Mouse (Mus musculus) layer of hippocampus, postnatal 25 days (tissue): ENCODE results near the gene Slc2a10. TPM values are rescaled to one million over a fixed set of nuclear protein-coding genes. Genes with fewer than 3 reads are reported as not detected.

Experiments
- DNase-seq, 2 experiments: peaks; one replicate each; pipeline ENCODE4 v3.0.0; 2022; ENCODE audit warnings: mixed read lengths in 2 of 2, low spot score in 1 of 2; ENCODE audit errors: extremely low spot score in 1 of 2
- total RNA-seq, 2 experiments: library from RNA; stranded (reverse); gene quantifications; 2 replicates each; pipeline ENCODE4 v1.2.3; 2021

Slc2a10 gene
- total RNA-seq = 1 to 10 TPM; 1.2 to 1.4 TPM

GRCm38 (mm10) chr2:165503259-165504203 lies at the start of gene Slc2a10:
TSS of gene Slc2a10 (plus strand) at chr2:165503787.
- no peak for DNase-seq

GRCm38 (mm10) chr2:165456710-165457109 lies 46.9 kb upstream of the Slc2a10 start:
- DNase-seq = no peak

GRCm38 (mm10) chr2:165458189-165458588 lies 45.4 kb upstream of the Slc2a10 start:
- no peak for DNase-seq

DNA sequence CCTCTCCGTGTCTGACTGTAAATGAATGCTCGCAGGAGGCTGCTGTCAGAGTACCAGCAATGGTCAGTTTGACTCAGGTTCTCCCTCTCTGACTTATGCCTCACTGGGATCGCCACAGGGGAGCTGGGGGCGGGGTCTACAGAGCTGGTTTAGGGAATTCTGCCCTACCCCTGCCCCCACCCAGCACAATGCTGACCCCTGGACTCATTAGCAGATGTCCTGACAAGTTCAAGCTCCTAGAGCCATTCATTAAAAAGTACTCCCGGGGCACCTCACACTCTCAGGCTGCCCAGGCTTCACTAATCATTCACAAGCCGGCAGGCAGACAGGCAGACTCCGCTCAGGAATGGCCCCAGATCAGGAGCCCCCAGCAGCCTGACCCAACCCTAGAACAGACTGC lies 43.9 kb upstream of the Slc2a10 start:
- no peak for DNase-seq

GRCm38 (mm10) chr2:165467824-165468452 lies 35.6 kb upstream of the Slc2a10 start:
- no peak for DNase-seq

DNA sequence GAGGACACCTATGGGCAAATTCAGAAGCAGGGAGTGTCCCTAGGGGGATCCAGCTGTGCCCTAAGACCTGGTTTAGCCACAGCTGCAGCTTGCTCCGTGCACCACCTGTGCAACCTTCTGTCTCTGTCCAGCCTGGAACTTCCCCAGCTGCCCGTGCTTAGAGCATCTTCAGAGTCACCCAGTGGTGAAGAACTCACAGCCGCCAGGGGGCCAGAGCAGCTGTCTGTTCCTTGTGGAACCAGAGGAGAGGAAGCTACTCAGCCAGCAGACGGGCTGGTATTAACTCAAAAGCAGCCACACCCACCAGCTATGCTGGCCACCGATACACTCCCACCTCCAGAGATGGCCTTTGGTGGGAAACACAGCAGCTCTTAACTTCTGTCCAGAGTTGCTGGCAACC lies 33.4 kb upstream of the Slc2a10 start:
- no peak for DNase-seq

DNA sequence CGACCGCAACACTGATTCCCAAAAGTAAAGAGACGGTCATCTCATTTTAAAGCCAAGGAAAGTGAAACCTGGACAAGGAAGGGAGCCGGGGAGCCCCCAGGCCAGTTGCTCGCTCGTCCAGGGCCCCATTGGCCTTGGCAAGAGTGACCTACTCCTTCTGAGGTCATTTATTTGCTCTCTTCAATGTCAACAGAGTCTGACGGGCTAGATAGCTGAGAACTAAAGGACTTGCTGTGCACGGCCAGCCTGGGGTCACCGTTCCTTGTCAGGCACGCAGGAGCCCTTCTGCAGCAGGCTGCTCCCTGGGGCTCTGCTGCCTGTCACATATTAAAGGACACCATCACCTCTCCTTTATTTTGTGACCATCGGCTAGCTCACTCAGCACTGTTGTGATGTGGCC lies 31.6 kb upstream of the Slc2a10 start:
- DNase-seq = no peak

GRCm38 (mm10) chr2:165473003-165473402 lies 30.6 kb upstream of the Slc2a10 start, which contains the start of gene Slc13a3:
TSS of gene Slc13a3 (minus strand) at chr2:165473230.
- peak in 1 of 2 experiments; percentile 15 for DNase-seq

- no peak for DNase-seq
Observed at GRCm38 (mm10) chr2:165475412-165475811, 28.2 kb upstream of the Slc2a10 start.

- no peak for DNase-seq
Observed at GRCm38 (mm10) chr2:165475850-165476249, 27.7 kb upstream of the Slc2a10 start.

DNA sequence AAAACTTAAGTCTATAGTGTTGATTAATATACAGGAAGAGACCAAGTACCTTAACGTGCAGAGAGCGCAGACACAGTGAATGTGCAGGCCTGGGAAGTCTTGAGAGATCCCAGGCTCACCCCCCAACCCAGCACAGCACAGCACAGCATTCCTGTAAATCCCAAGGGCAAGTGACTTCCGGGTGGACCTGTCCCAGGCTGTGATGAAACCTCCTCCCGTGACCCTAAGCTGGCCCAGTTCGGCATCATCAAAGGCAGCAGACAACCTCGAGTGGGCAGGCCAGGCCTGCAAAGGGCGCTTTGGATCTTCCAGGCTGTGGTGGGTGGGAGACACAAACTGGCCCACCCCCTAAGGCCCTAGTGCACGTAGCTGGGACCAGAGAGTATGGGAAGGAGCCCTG lies 21.6 kb upstream of the Slc2a10 start:
- DNase-seq = no peak

DNA sequence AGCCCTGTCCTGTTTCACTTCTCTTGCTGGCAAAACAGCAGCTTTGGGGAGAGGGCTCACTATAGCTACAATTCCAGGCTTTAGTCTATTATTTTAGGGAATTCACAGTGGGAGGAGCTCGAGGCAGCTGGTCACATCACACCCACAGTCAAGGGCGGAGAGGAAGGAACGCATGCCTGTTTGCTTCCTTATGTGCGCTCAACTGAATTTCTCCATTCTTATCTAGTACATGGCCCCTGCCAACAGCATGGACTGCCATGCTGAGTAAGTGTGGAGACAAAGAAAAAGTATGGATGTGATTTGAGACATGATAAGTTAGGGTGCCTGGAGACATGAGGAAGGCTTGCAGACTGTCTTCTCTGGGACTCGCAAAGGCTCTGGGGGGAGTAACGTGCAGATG lies 19.4 kb upstream of the Slc2a10 start:
- DNase-seq = no peak

DNA sequence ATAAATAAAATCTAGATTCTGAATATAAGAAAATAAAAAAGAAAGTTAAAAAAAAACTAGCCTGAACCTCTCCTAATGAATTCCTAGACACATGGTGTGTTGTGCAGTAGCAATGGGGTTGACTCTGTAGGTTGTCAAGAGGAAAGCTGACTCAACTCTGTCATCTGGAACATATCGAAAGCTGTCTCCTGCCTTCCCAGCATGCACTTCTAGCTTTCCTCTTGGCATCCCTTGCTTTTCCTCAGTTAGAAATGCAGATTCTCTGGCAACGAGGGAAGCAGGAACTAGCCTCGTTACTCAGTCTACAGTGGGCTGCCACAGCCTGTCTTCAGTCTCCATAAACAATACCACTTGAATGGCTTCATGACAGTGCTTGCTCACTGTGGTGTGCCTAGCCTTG lies 17.8 kb upstream of the Slc2a10 start:
- DNase-seq = no peak

- no peak for DNase-seq
Observed at GRCm38 (mm10) chr2:165486401-165486800, 17.2 kb upstream of the Slc2a10 start.

GRCm38 (mm10) chr2:165486881-165487535 lies 16.6 kb upstream of the Slc2a10 start:
- peak in 1 of 2 experiments; percentile 60 for DNase-seq

- DNase-seq = peak; percentile 75 to 76
Observed at GRCm38 (mm10) chr2:165492648-165493553, 10.7 kb upstream of the Slc2a10 start, which contains the start of gene Trp53rka. TSS of gene Trp53rka (minus strand) at chr2:165493324.

DNA sequence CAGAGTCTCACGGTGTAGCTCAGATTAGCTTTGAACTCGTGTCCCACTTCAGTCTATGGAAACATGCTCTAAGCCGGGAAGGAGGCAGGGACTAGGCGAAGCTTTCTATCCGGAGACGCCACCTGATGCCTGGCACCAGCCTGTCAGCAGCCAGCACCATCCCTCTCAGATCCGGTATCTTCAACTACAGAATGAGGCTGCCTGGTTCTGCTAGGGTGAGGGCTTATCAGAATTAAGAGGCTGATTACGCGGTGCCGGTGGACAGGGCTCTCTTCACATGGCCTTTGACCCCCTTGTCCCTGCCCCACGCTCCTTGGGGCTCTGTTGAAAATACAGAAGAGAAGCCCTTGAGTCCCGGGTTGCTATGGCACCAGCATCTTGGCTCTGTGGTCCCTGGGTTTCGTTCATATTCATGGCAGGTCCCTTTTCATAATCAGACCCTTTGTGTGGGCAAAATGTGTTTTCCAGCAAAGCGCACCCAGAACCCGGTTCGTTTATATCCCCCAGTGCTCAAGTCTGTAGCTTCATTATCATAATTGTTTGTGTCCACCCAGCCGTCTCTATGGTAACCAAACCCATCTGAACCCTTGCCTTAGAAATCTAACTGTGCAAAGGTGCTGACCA lies 9.9 kb upstream of the Slc2a10 start:
- DNase-seq = peak; percentile 38 to 39

DNA sequence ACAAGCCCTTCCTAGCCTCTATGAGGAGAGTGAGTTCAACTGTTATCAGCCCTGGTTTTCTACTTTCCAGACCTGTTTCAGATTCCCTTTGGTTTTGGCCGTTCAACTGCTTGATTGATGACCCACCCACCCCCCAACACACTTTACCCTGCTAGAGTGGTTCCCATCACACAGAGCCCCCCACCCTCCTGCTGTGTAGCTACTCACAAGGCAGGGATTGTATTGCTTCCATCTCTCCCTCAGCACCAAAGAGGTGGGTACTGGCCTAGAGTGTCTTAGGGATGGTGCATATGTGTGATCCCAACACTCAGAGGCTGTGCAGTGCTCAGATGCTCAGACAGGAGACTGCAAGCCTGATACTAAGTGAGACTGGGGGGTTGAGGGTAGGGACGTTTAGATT lies 9.1 kb upstream of the Slc2a10 start:
- DNase-seq = no peak

DNA sequence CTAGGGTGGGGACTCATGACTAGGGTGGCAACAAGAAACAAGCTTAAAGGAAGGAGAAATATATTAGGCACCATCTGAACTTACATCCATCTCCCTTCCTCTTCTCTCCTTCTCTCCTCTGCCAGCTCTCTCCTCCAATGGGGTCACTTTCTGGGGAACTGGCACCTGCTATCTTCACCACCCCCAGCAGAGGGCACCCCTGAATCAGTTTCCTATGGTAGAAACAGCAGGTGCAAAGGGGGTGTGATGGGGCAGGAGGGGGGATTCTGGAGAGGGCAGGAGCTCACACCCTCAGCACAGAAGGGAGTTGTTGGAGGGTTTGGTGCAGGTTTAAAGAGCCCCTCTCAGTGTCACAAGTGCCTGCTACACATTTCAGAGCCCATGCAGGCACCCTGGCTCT lies 7.3 kb upstream of the Slc2a10 start:
- peak; percentile 57 to 80 for DNase-seq
